Comparison of ENCODE assay signal across 10 mouse cellular contexts in the genomic region with DNA sequence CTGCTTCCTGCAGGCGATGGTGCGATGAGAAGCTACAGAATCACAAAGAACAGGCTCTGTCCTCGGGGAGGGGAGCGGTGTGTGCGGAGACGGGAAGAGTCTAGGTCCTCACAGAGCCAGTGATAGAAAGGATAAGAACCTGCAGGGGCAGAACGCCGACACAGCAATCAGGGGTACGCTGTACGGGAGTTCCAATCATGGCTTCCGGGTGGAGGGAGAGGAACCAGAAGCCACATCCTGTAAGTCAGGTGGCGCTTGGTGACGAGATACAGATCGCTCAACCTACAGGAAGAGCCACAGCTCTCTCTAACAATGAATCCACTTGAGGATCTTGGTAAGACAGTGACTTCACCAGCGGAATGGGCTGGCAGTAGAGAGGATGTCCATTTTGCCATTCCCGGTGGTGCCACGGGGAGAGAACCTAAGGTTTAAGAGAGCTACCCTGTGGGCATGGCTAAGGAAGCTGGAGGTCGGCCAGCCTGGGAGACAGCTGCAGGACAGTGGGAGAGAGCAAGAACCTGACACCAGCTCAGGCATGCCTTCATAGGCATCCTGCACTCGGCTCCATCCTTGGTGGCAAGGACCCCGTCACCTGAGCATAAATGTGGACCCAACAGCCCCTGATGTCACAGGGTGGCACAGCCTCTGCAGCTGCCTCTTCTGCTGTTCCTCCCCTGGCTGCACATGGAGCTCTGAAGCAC.
A peak's percentile ranks its signal among the peaks of the same experiment; 100 is the strongest.
DNase-seq lines count a peak whose midpoint lies in the region; ATAC-seq and TF ChIP-seq lines count a peak whose summit lies in the region.
"Had no signal": no experiment of that assay in that cellular context is flagged by ENCODE, and none has a peak within 500 bp of the region (broad histone marks: within the 10 kb centered on the region; RNA-seq: fewer than 3 reads in every experiment).

No protein-coding gene starts in this region.

- H3K4me2 ChIP-seq in midbrain, embryonic 13.5 days (replicated peaks), result no peak overlapping the region
- H3K4me2 ChIP-seq: embryonic facial prominence, embryonic 12.5 days had no signal

- H3K4me3 ChIP-seq in cerebellum, adult 2 months (replicated peaks; ENCODE audit: insufficient read depth, low read depth, low read length), result no peak overlapping the region
- H3K4me3 ChIP-seq in midbrain, embryonic 13.5 days (replicated peaks), result no peak overlapping the region
- no peak overlapping the region for H3K4me3 ChIP-seq in midbrain, embryonic 10.5 days
- H3K4me3 ChIP-seq: embryonic facial prominence, embryonic 12.5 days had no signal

- peaks cover 24% of the 10 kb centered on the region for H3K4me1 ChIP-seq in cerebellum, adult 2 months (ENCODE audit: control insufficient read depth, insufficient read depth, low read length)
- H3K4me1 ChIP-seq in midbrain, embryonic 13.5 days (replicated peaks), result no peaks in the 10 kb centered on the region
- no peaks in the 10 kb centered on the region for H3K4me1 ChIP-seq in midbrain, embryonic 10.5 days
- H3K4me1 ChIP-seq: embryonic facial prominence, embryonic 12.5 days had no signal

- no peaks in the 10 kb centered on the region for H3K9me3 ChIP-seq in midbrain, embryonic 13.5 days
- no peaks in the 10 kb centered on the region for H3K9me3 ChIP-seq in midbrain, embryonic 10.5 days (replicated peaks)
- H3K9me3 ChIP-seq: embryonic facial prominence, embryonic 12.5 days had no signal

- no peak for TF ChIP-seq CTCF in cerebellum, adult 2 months (IDR thresholded peaks at IDR 0.05; ENCODE audit: borderline replicate concordance, insufficient read depth, low read depth, low read length)

- H3K36me3 ChIP-seq in midbrain, embryonic 13.5 days, result no peaks in the 10 kb centered on the region
- no peaks in the 10 kb centered on the region for H3K36me3 ChIP-seq in midbrain, embryonic 10.5 days
- H3K36me3 ChIP-seq: embryonic facial prominence, embryonic 12.5 days had no signal

- peak; percentile 8 to 17 for DNase-seq in cerebellum, adult 2 months
- no peak for DNase-seq in cerebellum, adult 11 months
- DNase-seq in midbrain, embryonic 10.5 days (ENCODE audit: low spot score), result no peak
- peak; percentile 40 to 50 for DNase-seq in thymus, postnatal 36 days
- DNase-seq in urinary bladder, postnatal 14 days (ENCODE audit: low spot score), result no peak
- no peak for DNase-seq in gastrocnemius, postnatal 25 days
- DNase-seq: adrenal gland, adult 8-10 months had no signal

- peak; percentile 30; the same call in 1 of the 2 replicates for ATAC-seq in midbrain, embryonic 13.5 days
- peak; percentile 82 for ATAC-seq in megakaryocyte progenitor cell, adult 5-6 weeks (replicated peaks; ENCODE audit: poor library complexity)

- no peak for TF ChIP-seq POLR2A in cerebellum, adult 2 months (IDR thresholded peaks at IDR 0.05; ENCODE audit: borderline replicate concordance, insufficient read depth, low read length)

- 90% methylated on average over 20 of the region's 20 CpGs for WGBS in cerebellum, adult 2 months
- WGBS in midbrain, embryonic 13.5 days, result 89% methylated on average over 20 of the region's 20 CpGs
- 92% methylated on average over 20 of the region's 20 CpGs for WGBS in midbrain, embryonic 10.5 days

- no peak overlapping the region for H3K9ac ChIP-seq in midbrain, embryonic 13.5 days (replicated peaks)
- H3K9ac ChIP-seq: embryonic facial prominence, embryonic 12.5 days had no signal

- H3K27ac ChIP-seq in cerebellum, adult 2 months (ENCODE audit: insufficient read depth, low read length), result no peak overlapping the region
- no peak overlapping the region for H3K27ac ChIP-seq in midbrain, embryonic 13.5 days
- no peak overlapping the region for H3K27ac ChIP-seq in midbrain, embryonic 10.5 days (replicated peaks)
- H3K27ac ChIP-seq: embryonic facial prominence, embryonic 12.5 days had no signal

- H3K27me3 ChIP-seq in cerebellum, adult 2 months (ENCODE audit: control insufficient read depth, insufficient read depth, low read length), result no peaks in the 10 kb centered on the region
- no peaks in the 10 kb centered on the region for H3K27me3 ChIP-seq in midbrain, embryonic 13.5 days
- no peaks in the 10 kb centered on the region for H3K27me3 ChIP-seq in midbrain, embryonic 10.5 days (ENCODE audit: low read depth, poor library complexity, severe bottlenecking)
- H3K27me3 ChIP-seq: embryonic facial prominence, embryonic 12.5 days had no signal

Comparison
In these comparisons a context has a peak if more than half of its experiments do, and no peak if none do; other contexts are left out.
1. DNase-seq: peak in cerebellum, adult 2 months (2 of 2) and thymus, postnatal 36 days (2 of 2); none in cerebellum, adult 11 months (single experiment), midbrain, embryonic 10.5 days (single experiment), urinary bladder, postnatal 14 days (single experiment) and gastrocnemius, postnatal 25 days (single experiment).